Mouse (Mus musculus) erythroblast, adult 5-6 weeks (primary cell): ENCODE measurements around the gene Tsc22d3. TPM values are rescaled to one million over a fixed set of nuclear protein-coding genes. Genes with fewer than 3 reads are reported as not detected.

ENCODE experiments used
- ATAC-seq: replicated peaks from 2 replicates; pipeline ENCODE4 v1.8.0; 2016; ENCODE audit warnings: moderate number of reproducible peaks, mild to moderate bottlenecking, moderate TSS enrichment, inconsistent platforms; ENCODE audit not compliant: poor library complexity, low FRiP score, severe bottlenecking
- total RNA-seq, 2 experiments: library from RNA; stranded (forward) in 1 of 2; stranded (reverse) in 1 of 2; fragments of 150-400 nt in 1 of 2; fragments of 200-764, 138-1000 nt in 1 of 2; gene quantifications; 2 replicates each; pipeline versions ENCODE4 v1.2.3 to v1.2.4; 2015 to 2017; ENCODE audit warnings: low replicate concordance in 2 of 2

The Tsc22d3 gene
- total RNA-seq (2015; ENCODE audit: low replicate concordance) (12.7 and 16.1 TPM in 2 replicates), total RNA-seq (2017; ENCODE audit: low replicate concordance) (12.3 and 14.6 TPM in 2 replicates)

DNA sequence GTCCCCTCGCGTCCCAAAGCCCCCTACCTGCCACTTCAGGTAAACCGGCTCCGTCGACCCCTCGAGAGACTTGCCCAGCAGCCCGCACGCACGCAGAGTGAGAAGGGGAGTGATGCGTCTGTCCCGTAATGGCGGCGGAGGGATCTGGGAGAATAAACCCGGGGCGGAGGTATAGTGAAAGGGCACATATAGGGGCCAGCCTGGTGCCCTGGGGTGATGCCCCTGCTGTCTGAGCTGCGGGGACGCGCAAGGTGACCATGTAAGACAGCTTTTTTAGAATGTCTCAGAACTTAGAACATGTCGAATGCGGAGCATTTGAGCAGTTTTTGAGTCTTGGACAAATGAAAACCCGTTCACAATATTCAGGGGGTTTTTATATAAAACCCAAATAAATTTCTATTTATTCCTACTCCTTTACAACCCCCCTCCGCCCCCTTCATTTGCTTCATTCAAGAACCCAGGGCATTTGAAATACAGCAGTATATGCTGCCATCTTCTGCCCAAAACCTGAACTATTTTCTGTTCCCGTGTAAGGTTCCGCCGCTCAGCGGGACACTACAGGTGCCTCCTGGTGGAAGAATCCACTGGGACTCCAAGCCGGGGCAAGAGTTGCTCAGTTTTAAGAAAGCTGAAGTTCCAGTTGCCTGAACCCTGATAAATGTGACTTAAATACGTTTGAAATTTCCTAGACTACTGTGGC is at the start of gene Tsc22d3:
Tsc22d3 (minus strand) TSS at position 250 of the 700 bp plus-strand sequence.
- ATAC-seq, result peak; percentile 87

DNA sequence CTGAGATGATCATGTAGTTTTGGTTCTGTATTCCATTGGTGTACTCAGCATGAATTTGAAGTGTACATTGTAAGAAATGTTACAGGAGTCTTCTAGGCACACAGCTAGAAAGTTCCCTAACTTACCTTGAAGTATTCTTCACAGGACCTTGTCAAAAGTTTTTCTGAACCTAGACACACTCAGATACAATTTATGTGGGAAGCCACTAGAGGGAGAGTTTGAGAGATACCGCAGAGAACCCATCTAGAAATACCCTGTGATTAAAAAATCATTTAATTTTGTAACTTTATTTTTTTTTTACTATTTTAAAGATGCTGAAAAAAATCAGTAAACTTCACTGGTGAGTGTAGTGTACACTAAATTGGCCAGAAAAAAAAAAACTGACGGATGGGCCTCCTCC is 39.1 kb upstream of the Tsc22d3 start:
- no peak for ATAC-seq

DNA sequence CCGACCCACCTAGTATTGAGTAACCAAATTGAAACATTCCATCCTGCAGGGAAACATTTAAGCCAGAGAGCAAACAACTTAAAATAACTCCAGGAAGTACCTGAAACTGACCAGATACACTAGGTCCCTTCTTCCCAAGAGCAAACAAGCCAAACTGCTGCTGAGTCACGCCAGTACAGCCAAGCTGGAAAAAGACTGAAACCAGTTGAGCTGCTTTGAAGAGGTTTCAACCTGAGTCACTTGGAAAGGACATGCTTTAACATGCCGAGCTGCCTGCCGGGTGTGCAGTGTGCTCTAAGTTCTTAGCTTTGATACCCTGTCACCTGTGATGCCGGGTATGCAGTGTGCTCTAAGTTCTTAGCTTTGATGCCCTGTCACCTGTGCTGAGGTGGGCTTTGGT is 37.6 kb upstream of the Tsc22d3 start:
- ATAC-seq, result no peak

DNA sequence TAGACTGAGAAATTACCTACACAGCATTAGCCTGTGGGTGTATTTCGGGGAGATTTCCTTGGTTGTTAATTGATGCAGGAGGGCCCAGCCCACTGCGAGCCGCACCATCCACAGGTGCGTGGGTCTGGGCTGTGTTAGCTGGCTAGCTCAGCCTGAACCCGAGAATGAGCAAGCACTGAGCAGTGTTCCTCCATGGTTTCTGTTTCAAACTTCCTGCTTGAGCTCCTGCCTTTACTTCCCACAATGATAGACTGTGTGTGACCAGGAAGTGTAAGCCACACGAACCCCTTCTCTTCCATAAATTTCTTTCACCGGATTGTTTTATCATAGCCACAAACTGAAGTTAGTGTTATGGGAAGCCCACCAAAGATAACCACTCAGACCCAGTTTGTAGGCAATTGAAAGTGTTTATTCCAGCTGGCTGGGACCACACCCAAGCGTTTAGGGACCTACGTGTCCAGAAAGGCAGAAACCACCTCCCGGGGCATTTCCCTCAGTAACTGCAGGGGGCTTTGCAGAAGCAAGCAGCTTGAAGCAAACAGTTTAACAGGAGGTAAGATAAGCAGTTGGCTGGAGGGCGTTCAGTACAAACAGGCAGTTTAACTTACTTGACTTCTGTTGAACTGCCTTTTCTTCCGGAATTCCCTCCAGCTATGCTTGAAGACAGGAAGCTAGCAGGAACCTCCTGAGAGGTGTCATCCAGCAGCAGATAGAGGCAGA is 24.6 kb upstream of the Tsc22d3 start:
- no peak for ATAC-seq

DNA sequence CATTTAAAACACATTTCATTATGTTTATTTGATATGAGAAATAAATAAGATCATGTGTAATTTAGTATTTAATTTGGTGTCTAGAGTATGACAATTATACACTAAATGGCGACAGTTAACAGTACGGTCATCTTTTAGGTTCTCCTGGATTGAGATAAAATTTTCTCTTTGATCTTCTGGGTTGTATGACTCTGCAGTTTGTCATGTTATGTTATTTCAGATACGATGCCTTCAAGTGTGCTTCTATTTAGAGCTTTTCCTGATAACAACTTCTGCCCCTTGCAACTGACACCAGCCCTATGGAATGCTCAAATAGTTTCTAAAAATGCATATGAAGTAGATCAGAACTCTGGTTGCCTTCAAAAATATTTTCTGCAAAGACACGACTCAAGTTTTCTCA is 9.5 kb upstream of the Tsc22d3 start:
- ATAC-seq, result no peak

DNA sequence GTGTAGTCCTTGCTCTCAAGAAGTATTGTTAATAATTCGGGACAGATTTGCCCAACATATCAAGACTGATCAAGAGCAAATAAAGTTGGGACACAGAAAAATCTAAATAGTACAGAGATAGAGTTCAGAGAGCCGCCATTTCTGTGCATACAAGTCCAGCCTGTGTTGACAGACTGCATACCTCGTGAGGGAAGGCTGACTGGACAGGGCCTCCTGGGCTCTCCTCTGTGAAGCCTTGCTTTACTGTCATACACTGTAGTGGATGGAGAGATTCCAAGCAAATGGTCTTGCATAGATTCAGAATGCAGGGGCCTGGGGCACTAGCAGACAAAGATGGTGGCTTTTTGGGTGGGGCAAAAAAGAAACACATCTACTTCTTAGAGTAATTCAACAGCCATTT is 1.4 kb upstream of the Tsc22d3 start:
- no peak for ATAC-seq

DNA sequence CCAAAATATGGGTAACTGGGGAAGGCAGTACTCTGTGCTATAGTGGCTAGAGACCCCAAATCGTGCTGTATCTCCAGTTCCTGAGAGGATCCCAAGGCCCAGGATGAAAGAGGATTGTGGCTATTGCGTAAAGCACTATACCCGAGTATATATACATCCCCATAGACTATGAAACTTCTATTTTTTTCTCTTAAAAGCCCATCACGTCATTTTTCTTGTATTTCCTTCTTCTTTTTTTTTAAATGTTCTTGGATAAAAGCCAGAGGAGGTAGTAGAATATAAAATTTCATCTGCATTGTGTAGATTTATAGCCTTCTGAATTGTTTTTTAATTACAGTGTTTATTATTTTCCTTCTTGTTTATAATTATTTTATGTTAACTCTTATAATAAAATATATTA is 852 bp upstream of the Tsc22d3 start:
- ATAC-seq, result no peak

DNA sequence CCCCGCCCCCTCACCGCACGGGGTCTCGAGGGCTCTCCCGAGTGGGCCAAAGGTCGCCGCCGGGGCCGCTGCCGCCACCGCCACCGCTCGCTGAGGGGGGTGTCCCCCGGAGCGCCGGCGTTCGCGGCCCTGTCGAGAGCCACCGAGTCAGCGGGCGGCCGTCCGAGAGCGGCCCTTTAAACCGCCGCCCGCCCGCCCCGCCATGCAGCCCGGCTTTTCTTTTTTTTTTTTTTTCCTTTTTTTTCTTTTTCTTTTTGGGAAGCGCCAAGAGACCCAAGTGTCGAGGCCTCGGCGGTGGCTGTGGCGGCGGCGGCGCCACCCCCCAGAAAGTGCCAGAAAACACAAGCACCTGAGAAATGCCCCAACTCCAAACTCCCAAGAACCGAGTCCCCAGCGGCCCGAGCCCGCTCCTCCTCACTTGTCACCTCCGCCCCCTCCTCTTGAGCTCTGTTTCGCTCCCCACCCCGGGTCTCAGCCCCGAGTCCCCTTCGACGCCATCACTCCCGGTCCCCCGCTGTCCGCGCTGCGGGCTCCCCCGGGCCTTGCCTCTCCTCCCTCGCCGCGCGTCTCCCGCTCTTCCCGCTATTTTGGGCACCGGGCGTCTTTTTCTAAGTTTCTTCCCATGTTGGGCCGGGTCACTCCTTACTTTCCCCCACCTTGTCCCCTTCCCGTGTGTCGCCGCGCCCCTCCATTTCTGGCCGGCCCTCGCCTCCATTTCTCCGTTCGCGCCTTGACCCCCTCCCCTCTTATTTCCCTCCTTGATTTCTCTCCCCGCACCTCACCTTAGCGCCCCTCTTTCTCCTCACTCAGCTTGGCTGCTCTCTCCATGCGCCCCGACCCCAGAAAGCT is 674 bp downstream of the Tsc22d3 start:
- ATAC-seq, result no peak

DNA sequence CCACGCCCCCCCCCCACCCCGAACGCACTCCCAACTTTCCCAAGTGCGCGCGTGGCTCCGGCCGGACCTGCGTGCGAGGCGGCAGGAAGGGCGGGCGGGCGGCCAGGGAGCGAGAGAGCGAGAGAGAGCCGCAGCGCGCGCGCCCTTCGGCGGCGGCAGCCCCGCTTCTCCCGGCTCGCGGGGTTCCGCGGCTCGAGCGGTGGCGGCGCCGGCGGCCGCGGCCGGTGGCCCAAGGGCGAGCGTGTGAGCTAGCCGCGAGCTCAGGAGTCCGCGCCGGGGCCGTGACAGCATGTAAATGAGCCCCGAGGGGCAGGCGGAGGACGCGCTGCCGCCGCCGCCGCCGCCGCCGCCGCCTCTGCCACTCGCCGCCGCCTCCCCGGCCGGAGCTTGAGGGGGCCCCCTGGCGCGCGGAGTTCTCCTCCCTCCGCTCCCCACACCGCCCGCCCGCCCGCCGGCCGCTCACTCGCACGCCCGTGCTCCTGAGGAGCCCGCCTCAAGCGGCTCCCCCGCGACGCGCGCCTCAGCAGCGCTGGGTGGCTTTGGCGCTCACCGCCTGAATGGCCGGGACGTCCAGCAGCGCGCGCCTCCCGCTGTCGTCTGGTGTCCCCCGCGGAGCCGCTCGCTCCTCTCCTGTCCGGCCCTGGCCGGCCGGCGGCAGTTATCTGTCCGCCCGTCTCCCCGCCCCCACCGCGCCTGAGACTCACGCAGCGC is 1.5 kb downstream of the Tsc22d3 start:
- peak; percentile 80 for ATAC-seq

DNA sequence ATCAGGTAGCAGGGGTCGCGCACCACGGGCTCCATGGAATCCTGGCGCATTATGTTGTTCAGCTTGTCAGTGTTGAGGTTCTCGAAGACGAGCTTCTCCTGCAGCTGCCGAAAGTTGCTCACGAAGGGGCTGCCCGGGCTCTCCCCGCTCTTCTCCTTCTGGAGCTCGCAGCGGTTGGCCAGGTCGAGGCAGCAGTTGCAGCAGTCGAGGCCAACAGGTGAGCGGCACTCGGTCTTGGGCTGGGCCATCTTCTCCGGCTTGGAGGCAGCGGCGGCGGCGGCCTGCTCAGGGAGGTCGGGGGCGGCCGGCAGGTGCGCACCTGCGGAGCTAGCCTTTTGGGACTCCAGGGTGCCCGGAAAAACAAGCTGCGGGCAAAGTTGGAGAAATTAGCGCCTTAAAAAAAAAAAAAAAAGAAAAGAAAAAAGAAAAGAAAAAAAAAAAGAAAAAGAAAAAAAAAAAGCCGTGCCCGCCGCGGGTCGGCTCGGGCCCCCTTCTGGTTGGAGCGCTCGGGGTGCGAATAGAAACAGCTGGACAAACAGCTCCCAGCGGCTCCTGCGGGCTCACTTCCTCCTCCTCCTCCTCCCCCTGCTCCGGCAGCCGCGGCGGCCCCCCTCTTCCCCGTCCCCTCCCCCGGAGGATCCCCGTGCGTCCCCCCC is 2.1 kb downstream of the Tsc22d3 start:
- ATAC-seq, result no peak

DNA sequence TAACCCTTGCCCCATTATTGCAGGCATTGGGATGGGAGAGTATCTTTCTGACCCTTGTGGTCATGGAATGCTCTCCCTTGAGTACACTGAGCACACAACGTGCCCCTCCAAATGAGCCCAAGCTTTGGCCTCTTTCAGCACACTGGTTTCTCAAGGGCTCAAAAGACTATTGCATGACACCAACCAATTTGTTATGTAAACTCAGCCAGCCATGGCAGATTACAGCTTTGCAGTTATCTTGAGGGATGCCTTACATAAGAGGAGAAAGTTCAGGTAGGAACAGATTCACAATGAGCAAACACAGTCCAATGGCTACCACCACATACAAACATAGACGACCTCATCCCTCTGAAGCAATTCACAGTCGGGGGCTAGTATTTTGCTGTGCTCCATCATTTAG is 9.3 kb downstream of the Tsc22d3 start:
- no peak for ATAC-seq

DNA sequence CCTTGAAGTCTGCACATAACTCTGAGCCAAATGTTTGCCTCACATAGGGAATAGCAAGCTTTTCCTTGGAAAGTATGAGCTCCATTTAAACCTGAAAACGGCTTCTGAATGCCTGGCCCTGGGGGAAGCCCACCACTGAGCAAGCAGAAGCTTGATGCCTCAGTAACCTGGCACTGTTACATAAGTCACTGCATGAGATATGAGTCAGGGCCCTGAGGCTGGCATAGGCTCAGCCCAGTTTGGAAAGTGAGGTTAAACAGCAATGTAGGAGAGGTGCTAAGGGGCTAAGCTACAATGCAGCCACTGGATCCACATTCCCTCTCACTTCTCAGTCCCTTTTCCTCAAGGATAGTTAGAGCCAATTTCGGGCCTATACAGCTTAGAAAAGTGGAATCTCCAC is 10.3 kb downstream of the Tsc22d3 start:
- no peak for ATAC-seq

DNA sequence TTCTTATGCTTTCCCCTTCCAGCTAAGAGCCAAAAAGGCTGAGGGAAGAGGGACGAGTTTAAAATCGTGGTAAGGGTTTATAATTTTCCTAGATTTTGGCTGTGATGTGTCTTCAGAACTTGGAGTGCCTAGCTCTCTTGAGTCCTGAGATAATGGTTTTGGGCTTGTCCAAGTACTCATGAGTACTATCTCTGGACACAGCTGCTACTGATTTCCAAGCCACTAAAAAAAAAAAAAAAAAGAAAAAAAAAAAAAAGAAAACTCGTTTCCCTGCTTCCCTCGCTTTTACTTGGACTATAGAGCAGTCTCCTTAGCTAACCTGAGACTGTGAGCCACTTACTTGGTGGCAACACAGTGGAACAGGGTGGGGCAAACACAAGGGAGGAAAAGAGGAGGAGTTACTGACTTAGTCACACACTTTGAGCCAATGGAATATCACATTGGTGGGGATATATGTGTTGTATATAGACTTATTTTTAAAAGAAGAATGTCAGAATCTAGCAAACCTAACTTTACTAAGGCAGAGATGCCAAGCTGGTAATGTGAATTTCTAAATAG is 11.2 kb downstream of the Tsc22d3 start:
- peak; percentile 64; the same call in 1 of the 2 replicates for ATAC-seq

DNA sequence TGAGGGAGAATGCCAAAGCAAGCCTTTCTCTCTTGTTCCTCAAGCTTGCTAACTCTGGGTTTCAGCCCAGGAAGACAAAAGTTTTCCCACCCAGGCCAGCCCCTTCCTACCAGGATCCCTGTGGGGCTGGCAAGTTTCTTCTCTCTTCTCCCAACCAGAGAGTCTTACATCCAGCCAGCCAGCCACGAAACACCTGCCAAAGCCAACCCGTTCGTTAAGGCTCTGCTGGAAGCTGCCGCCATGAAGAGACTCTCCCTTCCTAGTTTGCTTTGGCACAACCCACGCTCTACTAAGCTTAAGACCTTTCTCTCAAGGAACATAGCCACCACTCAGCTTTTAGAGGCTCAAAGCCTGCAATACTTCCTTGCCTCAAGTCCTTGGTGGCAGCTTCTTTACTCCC is 11.9 kb downstream of the Tsc22d3 start:
- no peak for ATAC-seq

DNA sequence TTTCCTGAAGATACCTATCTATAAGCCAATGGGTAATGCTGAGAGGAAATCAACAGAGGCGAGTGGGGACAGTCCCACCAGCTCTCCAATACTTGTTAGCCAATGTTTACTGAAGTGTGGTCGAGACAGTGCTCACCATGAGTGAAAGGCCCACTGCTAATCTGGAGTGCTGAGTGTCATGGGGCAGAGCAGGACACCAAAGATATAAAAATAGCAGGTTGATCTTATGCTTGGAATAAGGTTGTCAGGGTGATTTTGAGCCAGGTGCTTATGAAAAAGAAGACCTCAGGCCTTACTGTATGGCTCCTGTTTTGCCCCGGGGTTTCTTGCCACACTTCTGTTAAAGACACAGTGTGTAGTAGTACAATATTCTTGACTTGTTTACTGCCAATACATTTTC is 20.0 kb downstream of the Tsc22d3 start:
- ATAC-seq, result no peak

DNA sequence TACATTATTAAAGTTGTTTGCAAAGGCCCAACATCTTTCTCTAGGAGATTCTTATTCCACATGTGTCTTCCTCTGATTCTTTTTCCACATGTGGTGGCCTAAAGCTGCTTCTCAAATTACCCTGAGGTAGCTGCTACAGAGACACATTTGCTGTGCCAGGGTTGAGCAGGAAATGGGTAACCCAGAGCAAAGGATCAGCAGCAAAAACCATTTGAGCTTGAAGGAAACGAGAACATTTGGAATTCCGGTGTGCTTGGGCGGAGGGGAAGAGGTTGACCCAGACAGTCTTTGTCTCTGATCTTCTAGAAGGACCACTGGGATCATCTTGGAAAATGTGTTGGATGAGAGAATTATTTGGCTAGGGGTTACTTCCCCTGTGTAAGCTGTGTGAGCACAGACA is 24.8 kb downstream of the Tsc22d3 start:
- no peak for ATAC-seq

DNA sequence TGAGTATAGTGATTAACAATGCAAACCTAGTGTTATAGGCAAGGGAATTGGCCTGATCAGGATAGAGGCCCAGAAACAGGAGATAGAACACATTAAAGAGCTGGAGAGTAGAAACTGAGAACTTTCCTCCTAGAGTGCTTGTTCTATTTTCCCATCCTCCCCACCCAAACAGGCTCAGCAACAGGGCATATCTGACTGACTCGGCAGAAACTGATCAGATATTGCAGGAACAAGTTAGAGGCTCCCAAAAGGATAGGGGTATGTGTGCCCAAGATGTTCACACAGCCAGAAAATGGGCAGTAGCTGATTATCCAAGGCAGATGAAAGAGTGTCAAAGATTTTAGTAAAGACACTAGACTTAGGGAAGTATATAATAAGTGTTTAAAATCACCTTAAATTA is 25.3 kb downstream of the Tsc22d3 start:
- peak; percentile 70 for ATAC-seq

DNA sequence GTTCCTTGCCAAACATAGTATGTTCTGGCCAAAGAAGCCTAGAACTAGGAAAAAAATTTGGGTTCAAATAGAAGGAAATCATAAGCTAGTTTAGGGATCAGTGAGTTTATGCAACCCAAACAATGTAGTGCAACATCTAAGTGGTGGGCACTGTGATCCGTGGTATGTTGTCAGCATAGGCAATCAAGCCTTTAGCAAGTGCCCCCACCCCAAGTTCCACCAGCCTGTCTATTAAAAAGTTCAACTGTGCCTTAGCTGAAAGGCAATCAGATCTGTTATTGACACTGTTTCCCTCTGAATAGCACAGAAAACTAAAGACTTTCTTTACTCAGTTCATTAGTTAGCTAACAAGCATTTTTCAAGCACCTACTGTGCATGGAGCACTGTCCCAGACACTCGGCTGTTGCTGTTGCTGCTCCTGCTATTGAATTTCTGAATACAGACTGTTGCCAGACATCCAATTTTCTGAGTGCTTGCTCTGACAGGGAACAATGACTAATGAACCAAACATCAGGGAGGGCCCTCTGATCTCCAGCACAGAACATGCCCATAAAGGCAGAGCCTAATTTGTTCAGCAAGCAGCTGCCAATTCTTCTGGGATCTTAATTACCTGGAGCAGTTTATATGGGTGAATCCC is 27.6 kb downstream of the Tsc22d3 start:
- no peak for ATAC-seq

DNA sequence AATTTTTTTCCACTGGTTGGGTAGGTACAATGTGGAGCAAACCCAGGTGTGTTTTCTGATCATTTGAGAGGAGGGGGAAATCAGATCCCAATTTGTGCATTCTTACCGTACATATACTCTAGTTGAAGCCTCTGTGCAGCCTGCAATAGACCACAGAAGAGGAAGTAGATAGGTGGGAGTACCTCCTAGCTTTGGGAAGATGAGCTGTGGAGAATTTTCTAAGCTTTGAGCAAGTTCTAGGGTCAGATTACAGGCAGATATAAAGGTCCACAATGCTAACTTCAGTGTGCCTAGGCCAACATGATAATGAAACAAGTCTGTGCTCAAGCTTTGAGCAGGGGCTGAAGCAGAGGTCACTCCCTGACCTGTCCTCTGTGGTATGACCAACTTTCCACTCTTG is 30.9 kb downstream of the Tsc22d3 start:
- ATAC-seq, result no peak
